Mouse (Mus musculus): Measurements from ENCODE around the gene Dicer1. TPM values are rescaled to one million over a fixed set of nuclear protein-coding genes. Genes with fewer than 3 reads are reported as not detected.

Dicer1 gene
- polyA plus RNA-seq, 2 experiments: 19.9 to 28.7 TPM

- H3K4me1 ChIP-seq (ENCODE audit: control insufficient read depth, insufficient read depth, low read length): peaks cover 36% of the 10 kb centered on the region
- no peak for TF ChIP-seq POLR2A (IDR thresholded peaks at IDR 0.05; ENCODE audit: borderline replicate concordance, extremely low read depth, insufficient read depth, insufficient read length)
- H3K36me3 ChIP-seq (ENCODE audit: control insufficient read depth, insufficient read depth, low read length): no peaks in the 10 kb centered on the region
- H3K9ac ChIP-seq (ENCODE audit: low read depth, low read length, severe bottlenecking): no peak overlapping the region
- no peaks in the 10 kb centered on the region for H3K9me3 ChIP-seq (ENCODE audit: control insufficient read depth, low read length)
- H3K4me3 ChIP-seq (replicated peaks; ENCODE audit: low read length): no peak overlapping the region
- DNase-seq (ENCODE audit: low spot score) (peak; percentile 30), ATAC-seq (ENCODE audit: low FRiP score, low read depth) (no peak)
- H3K27ac ChIP-seq (replicated peaks; ENCODE audit: low read depth, low read length): no peak overlapping the region; the same call in 1 of the 2 replicates
- H3K4me2 ChIP-seq (replicated peaks; ENCODE audit: low read depth, low read length, severe bottlenecking): no peak overlapping the region
- no peaks in the 10 kb centered on the region for H3K27me3 ChIP-seq (ENCODE audit: control insufficient read depth, insufficient read depth, low read length)
- 65% methylated on average over 7 of the region's 7 CpGs for WGBS
Measured at GRCm38 (mm10) chr12:104765761-104766160, 14.0 kb upstream of the Dicer1 start.

- H3K27ac ChIP-seq (replicated peaks; ENCODE audit: low read depth, low read length): no peak overlapping the region
- H3K27me3 ChIP-seq (ENCODE audit: control insufficient read depth, insufficient read depth, low read length): no peaks in the 10 kb centered on the region
- H3K4me3 ChIP-seq (replicated peaks; ENCODE audit: low read length): no peak overlapping the region
- ATAC-seq (ENCODE audit: low FRiP score, low read depth): no peak
- DNase-seq (ENCODE audit: low spot score): no peak
- TF ChIP-seq POLR2A (IDR thresholded peaks at IDR 0.05; ENCODE audit: borderline replicate concordance, extremely low read depth, insufficient read depth, insufficient read length): no peak
- H3K36me3 ChIP-seq (ENCODE audit: control insufficient read depth, insufficient read depth, low read length): no peaks in the 10 kb centered on the region
- no peak overlapping the region for H3K9ac ChIP-seq (ENCODE audit: low read depth, low read length, severe bottlenecking)
- H3K4me1 ChIP-seq (ENCODE audit: control insufficient read depth, insufficient read depth, low read length): peaks cover 36% of the 10 kb centered on the region
- no peak overlapping the region for H3K4me2 ChIP-seq (replicated peaks; ENCODE audit: low read depth, low read length, severe bottlenecking)
- no peaks in the 10 kb centered on the region for H3K9me3 ChIP-seq (ENCODE audit: control insufficient read depth, low read length)
- WGBS: 50% methylated on average over 5 of the region's 5 CpGs
Measured at GRCm38 (mm10) chr12:104765116-104765515, 13.4 kb upstream of the Dicer1 start.

- ATAC-seq (ENCODE audit: low FRiP score, low read depth): no peak
- 59% methylated on average over 6 of the region's 6 CpGs for WGBS
- TF ChIP-seq POLR2A (IDR thresholded peaks at IDR 0.05; ENCODE audit: borderline replicate concordance, extremely low read depth, insufficient read depth, insufficient read length): no peak
Measured at GRCm38 (mm10) chr12:104763918-104764317, 12.2 kb upstream of the Dicer1 start.

GRCm38 (mm10) chr12:104761411-104761810, 9.7 kb upstream of the Dicer1 start:
- H3K27ac ChIP-seq (replicated peaks; ENCODE audit: low read depth, low read length): no peak overlapping the region
- H3K4me2 ChIP-seq (replicated peaks; ENCODE audit: low read depth, low read length, severe bottlenecking): no peak overlapping the region
- H3K27me3 ChIP-seq (ENCODE audit: control insufficient read depth, insufficient read depth, low read length): no peaks in the 10 kb centered on the region
- peaks cover 6% of the 10 kb centered on the region for H3K4me1 ChIP-seq (ENCODE audit: control insufficient read depth, insufficient read depth, low read length)
- H3K36me3 ChIP-seq (ENCODE audit: control insufficient read depth, insufficient read depth, low read length): no peaks in the 10 kb centered on the region
- H3K9ac ChIP-seq (ENCODE audit: low read depth, low read length, severe bottlenecking): no peak overlapping the region
- ATAC-seq (ENCODE audit: low FRiP score, low read depth): no peak
- no peaks in the 10 kb centered on the region for H3K9me3 ChIP-seq (ENCODE audit: control insufficient read depth, low read length)
- no peak for DNase-seq (ENCODE audit: low spot score)
- WGBS: 82% methylated on average over 8 of the region's 8 CpGs
- no peak for TF ChIP-seq POLR2A (IDR thresholded peaks at IDR 0.05; ENCODE audit: borderline replicate concordance, extremely low read depth, insufficient read depth, insufficient read length)
- H3K4me3 ChIP-seq (replicated peaks; ENCODE audit: low read length): no peak overlapping the region

More at GRCm38 (mm10) chr12:104763918-104764317, 12.2 kb upstream of the Dicer1 start:
- H3K36me3 ChIP-seq (ENCODE audit: control insufficient read depth, insufficient read depth, low read length): no peaks in the 10 kb centered on the region
- no peak overlapping the region for H3K27ac ChIP-seq (replicated peaks; ENCODE audit: low read depth, low read length)
- no peaks in the 10 kb centered on the region for H3K27me3 ChIP-seq (ENCODE audit: control insufficient read depth, insufficient read depth, low read length)
- no peak overlapping the region for H3K9ac ChIP-seq (ENCODE audit: low read depth, low read length, severe bottlenecking)
- H3K4me3 ChIP-seq (replicated peaks; ENCODE audit: low read length): no peak overlapping the region
- H3K4me1 ChIP-seq (ENCODE audit: control insufficient read depth, insufficient read depth, low read length): peaks cover 25% of the 10 kb centered on the region
- no peaks in the 10 kb centered on the region for H3K9me3 ChIP-seq (ENCODE audit: control insufficient read depth, low read length)
- no peak overlapping the region for H3K4me2 ChIP-seq (replicated peaks; ENCODE audit: low read depth, low read length, severe bottlenecking)
- no peak for DNase-seq (ENCODE audit: low spot score)

GRCm38 (mm10) chr12:104758066-104758465, 6.3 kb upstream of the Dicer1 start:
- no peaks in the 10 kb centered on the region for H3K36me3 ChIP-seq (ENCODE audit: control insufficient read depth, insufficient read depth, low read length)
- no peaks in the 10 kb centered on the region for H3K9me3 ChIP-seq (ENCODE audit: control insufficient read depth, low read length)
- 91% methylated on average over 7 of the region's 7 CpGs for WGBS
- no peak overlapping the region for H3K4me3 ChIP-seq (replicated peaks; ENCODE audit: low read length)
- TF ChIP-seq POLR2A (IDR thresholded peaks at IDR 0.05; ENCODE audit: borderline replicate concordance, extremely low read depth, insufficient read depth, insufficient read length): no peak
- no peak overlapping the region for H3K9ac ChIP-seq (ENCODE audit: low read depth, low read length, severe bottlenecking)
- no peak overlapping the region for H3K4me2 ChIP-seq (replicated peaks; ENCODE audit: low read depth, low read length, severe bottlenecking)
- DNase-seq (ENCODE audit: low spot score): no peak
- ATAC-seq (ENCODE audit: low FRiP score, low read depth): no peak
- H3K27me3 ChIP-seq (ENCODE audit: control insufficient read depth, insufficient read depth, low read length): no peaks in the 10 kb centered on the region
- H3K27ac ChIP-seq (replicated peaks; ENCODE audit: low read depth, low read length): no peak overlapping the region
- no peaks in the 10 kb centered on the region for H3K4me1 ChIP-seq (ENCODE audit: control insufficient read depth, insufficient read depth, low read length)

GRCm38 (mm10) chr12:104753686-104754085, 1.9 kb upstream of the Dicer1 start:
- Histone ChIP-seq H3K36me3 (ENCODE audit: control insufficient read depth, insufficient read depth, low read length) (no peaks in the 10 kb centered on the region; the same call in 1 of the 2 replicates), H3K9ac (ENCODE audit: low read depth, low read length, severe bottlenecking) (no peak overlapping the region), H3K27ac (replicated peaks; ENCODE audit: low read depth, low read length) (no peak overlapping the region), H3K4me2 (replicated peaks; ENCODE audit: low read depth, low read length, severe bottlenecking) (no peak overlapping the region), H3K4me1 (ENCODE audit: control insufficient read depth, insufficient read depth, low read length) (peaks cover 16% of the 10 kb centered on the region), H3K27me3 (ENCODE audit: control insufficient read depth, insufficient read depth, low read length) (no peaks in the 10 kb centered on the region), H3K4me3 (replicated peaks; ENCODE audit: low read length) (no peak overlapping the region), H3K9me3 (ENCODE audit: control insufficient read depth, low read length) (no peaks in the 10 kb centered on the region)
- no peak for DNase-seq (ENCODE audit: low spot score)
- no peak for ATAC-seq (ENCODE audit: low FRiP score, low read depth)
- no peak for TF ChIP-seq POLR2A (IDR thresholded peaks at IDR 0.05; ENCODE audit: borderline replicate concordance, extremely low read depth, insufficient read depth, insufficient read length)
- 67% methylated on average over 4 of the region's 4 CpGs for WGBS

All from limb, embryonic 14.5 days (tissue).